Mouse (Mus musculus) heart, embryonic 16.5 days (tissue): Measurements from ENCODE around the gene Slc30a7. TPM values are rescaled to one million over a fixed set of nuclear protein-coding genes. Genes with fewer than 3 reads are reported as not detected.

Source experiments
- ATAC-seq: fragments of 200-750 bp; cut with Nextera tagmentation; replicated peaks from 2 replicates; pipeline ENCODE4 v1.8.0; 2017; ENCODE audit warnings: moderate number of reproducible peaks; ENCODE audit not compliant: insufficient read depth, low FRiP score; ENCODE audit errors: extremely low read depth
- H3K27ac ChIP-seq: fragments of 300-500 bp; sonication (generic); 2 replicates; pipeline ENCODE4 v1.5.1; 2014; ENCODE audit warnings: mild to moderate bottlenecking, low read length, control low read depth, moderate library complexity
- H3K27me3 ChIP-seq: fragments of 300-500 bp; sonication (generic); 2 replicates; pipeline ENCODE4 v1.6.1; 2014; ENCODE audit warnings: low read length, mixed read lengths; ENCODE audit not compliant: control insufficient read depth, insufficient read depth
- H3K36me3 ChIP-seq: fragments of 300-500 bp; sonication (generic); 2 replicates; pipeline ENCODE4 v1.6.1; 2014; ENCODE audit not compliant: control insufficient read depth, insufficient read depth
- H3K4me1 ChIP-seq: fragments of 300-500 bp; sonication (generic); 2 replicates; pipeline ENCODE4 v1.6.1; 2014; ENCODE audit warnings: low read length, mixed read lengths; ENCODE audit not compliant: control insufficient read depth, insufficient read depth
- H3K4me2 ChIP-seq: fragments of 300-500 bp; sonication (generic); 2 replicates; pipeline ENCODE4 v1.6.1; 2014; ENCODE audit warnings: low read depth, mild to moderate bottlenecking, control low read depth, low read length
- H3K4me3 ChIP-seq: fragments of 300-500 bp; sonication (generic); 2 replicates; pipeline ENCODE4 v1.5.1; 2014; ENCODE audit warnings: mild to moderate bottlenecking, control low read depth, low read length
- H3K9ac ChIP-seq: fragments of 300-500 bp; sonication (generic); 2 replicates; pipeline ENCODE4 v1.6.1; 2014; ENCODE audit warnings: low read length, control low read depth
- H3K9me3 ChIP-seq: fragments of 300-500 bp; sonication (generic); replicated peaks from 2 replicates; pipeline ENCODE4 v1.6.1; 2016; ENCODE audit warnings: low read length; ENCODE audit not compliant: control insufficient read depth
- WGBS: fragments of 180-500 bp; shearing (Covaris S2); extraction: QIAGEN DNeasy Blood & Tissue Kit; methylation state at CpG from one replicate; pipeline ENCODE4 v1.1.7; 2014; 5-methylcytosine and 5-hydroxymethylcytosine counted together
- polyA plus RNA-seq: library from polyadenylated mRNA; unstranded; fragments of >200 nt; fragmentation: Nextera tagmentation; extraction: Ambion mirVana; gene quantifications from 2 replicates; pipeline ENCODE4 v1.2.1, GENCODE M21; 2015

Slc30a7 gene
- polyA plus RNA-seq, 1 experiment from 2014 or later = 18.0 TPM

DNA sequence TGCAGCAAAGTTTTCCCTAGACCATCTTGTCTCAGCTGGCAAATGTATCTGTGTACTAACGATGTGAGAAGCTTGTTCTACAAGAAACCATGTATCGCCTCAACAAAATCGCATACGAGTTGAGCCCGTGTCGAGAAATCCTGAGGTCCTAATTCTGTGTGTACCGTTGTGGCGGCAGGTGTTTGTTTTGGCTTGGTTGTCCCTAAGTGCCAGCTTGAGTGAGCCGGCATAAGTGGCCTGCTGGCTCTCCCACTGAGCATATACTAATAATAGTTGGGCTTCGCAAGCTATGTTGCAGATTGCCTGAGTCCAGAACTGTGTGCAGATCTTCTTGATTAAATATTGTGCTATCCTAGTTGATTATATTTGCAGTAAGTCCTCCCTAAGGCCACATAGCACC is 18.5 kb upstream of the Slc30a7 start:
- Histone ChIP-seq H3K9ac (no peak overlapping the region), H3K36me3 (peaks cover 5% of the 10 kb centered on the region; the same call in 1 of the 2 replicates), H3K4me1 (peaks cover 10% of the 10 kb centered on the region), H3K9me3 (no peaks in the 10 kb centered on the region), H3K27ac (no peak overlapping the region), H3K27me3 (no peaks in the 10 kb centered on the region), H3K4me3 (no peak overlapping the region), H3K4me2 (no peak overlapping the region)
- WGBS = 78% methylated on average over 10 of the region's 10 CpGs
- no peak for ATAC-seq

DNA sequence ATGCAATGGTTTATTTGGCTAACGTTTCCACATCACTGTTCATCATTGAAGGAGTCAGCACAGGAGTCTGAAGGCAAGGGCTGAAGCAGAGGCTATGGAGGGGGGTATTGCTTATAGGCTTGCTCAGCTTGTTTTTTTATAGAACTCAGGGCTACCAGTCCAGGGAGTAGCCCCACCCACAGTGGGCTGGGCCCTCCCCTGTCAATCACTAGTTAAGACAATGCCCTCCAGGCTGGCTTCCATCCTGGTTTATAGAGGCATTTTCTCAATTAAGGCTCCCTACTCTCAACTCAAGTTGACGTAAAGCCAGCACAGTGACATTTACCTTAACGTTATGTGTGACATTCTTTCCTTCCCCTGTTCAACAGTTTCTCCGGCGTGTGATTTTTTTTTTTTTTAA is 17.5 kb upstream of the Slc30a7 start:
- no peaks in the 10 kb centered on the region for H3K27me3 ChIP-seq
- H3K27ac ChIP-seq = no peak overlapping the region
- no peak overlapping the region for H3K4me3 ChIP-seq
- H3K4me2 ChIP-seq = no peak overlapping the region
- H3K36me3 ChIP-seq = peaks cover 5% of the 10 kb centered on the region; the same call in 1 of the 2 replicates
- WGBS = 88% methylated on average over 5 of the region's 5 CpGs
- no peaks in the 10 kb centered on the region for H3K9me3 ChIP-seq
- H3K9ac ChIP-seq = no peak overlapping the region
- peaks cover 5% of the 10 kb centered on the region for H3K4me1 ChIP-seq
- ATAC-seq = no peak

DNA sequence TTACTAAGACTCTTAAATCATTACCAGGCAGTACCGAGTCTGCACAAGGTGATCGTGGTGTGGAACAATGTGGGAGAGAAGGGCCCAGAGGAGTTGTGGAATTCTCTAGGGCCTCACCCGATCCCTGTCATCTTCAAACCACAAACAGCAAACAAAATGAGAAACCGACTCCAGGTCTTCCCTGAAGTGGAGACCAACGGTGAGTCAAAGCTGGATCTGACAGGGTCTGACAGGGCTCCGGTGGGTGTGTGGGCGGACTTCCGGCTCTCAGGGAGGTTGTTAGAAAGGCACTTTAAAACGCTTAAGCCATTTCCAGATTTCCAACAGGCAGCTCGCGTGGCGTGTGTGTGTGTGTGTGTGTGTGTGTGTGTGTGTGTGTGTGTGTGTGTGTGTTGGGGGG is 17.0 kb upstream of the Slc30a7 start:
- H3K27me3 ChIP-seq = no peaks in the 10 kb centered on the region
- H3K4me3 ChIP-seq = no peak overlapping the region
- no peak overlapping the region for H3K27ac ChIP-seq
- H3K9ac ChIP-seq = no peak overlapping the region
- peaks cover 5% of the 10 kb centered on the region; the same call in 1 of the 2 replicates for H3K36me3 ChIP-seq
- H3K4me1 ChIP-seq = peaks cover 5% of the 10 kb centered on the region
- no peaks in the 10 kb centered on the region for H3K9me3 ChIP-seq
- WGBS = 78% methylated on average over 12 of the region's 12 CpGs
- no peak overlapping the region for H3K4me2 ChIP-seq
- ATAC-seq = no peak

DNA sequence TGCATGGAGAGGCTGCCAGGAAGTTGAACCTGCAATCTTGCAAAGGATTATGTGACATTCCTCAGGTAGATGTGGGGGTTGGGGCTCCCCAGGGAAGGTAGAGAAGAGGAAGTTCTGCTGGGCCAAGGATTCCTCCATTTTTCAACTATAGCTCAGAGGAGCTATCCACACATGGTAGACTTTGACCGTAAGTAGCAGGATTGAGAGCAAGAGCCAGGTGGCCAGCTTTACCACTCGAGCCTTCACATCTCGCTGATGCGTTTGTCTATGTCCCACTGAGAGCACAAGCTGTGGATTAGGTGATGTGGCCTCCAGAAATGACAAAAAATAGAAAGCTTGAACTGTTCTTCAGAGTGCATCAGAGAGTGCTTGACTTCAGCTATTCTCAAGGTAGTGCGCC is 11.9 kb upstream of the Slc30a7 start:
- WGBS = 86% methylated on average over 5 of the region's 5 CpGs
- no peak overlapping the region for H3K27ac ChIP-seq
- H3K9me3 ChIP-seq = no peaks in the 10 kb centered on the region
- no peak overlapping the region for H3K4me2 ChIP-seq
- H3K27me3 ChIP-seq = no peaks in the 10 kb centered on the region
- H3K4me1 ChIP-seq = no peaks in the 10 kb centered on the region
- H3K36me3 ChIP-seq = no peaks in the 10 kb centered on the region
- H3K9ac ChIP-seq = no peak overlapping the region
- no peak for ATAC-seq
- H3K4me3 ChIP-seq = no peak overlapping the region

DNA sequence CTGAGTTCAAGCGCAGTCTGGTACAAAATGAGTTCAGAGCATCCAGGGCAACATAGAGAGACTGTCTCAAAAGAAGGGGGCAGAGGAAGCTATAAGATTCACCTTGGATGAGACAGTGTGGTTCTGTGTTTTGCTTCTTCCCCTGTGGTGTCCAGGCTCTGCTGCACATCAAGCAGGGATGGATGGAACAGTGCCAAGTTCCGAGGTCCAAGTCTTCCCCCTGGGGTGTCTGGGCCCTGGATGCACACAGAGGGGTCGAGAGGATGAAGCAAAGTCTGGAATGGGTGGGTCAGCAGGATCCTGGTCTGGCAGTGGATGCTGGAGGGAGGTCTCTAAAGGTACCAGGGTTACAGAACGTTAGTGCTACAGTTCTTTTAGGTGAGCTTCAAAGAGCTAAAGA is 11.4 kb upstream of the Slc30a7 start:
- Histone ChIP-seq H3K36me3 (no peaks in the 10 kb centered on the region), H3K9ac (no peak overlapping the region), H3K27me3 (no peaks in the 10 kb centered on the region), H3K27ac (no peak overlapping the region), H3K4me1 (no peaks in the 10 kb centered on the region), H3K9me3 (no peaks in the 10 kb centered on the region), H3K4me3 (no peak overlapping the region), H3K4me2 (no peak overlapping the region)
- no peak for ATAC-seq
- 60% methylated on average over 4 of the region's 4 CpGs for WGBS

DNA sequence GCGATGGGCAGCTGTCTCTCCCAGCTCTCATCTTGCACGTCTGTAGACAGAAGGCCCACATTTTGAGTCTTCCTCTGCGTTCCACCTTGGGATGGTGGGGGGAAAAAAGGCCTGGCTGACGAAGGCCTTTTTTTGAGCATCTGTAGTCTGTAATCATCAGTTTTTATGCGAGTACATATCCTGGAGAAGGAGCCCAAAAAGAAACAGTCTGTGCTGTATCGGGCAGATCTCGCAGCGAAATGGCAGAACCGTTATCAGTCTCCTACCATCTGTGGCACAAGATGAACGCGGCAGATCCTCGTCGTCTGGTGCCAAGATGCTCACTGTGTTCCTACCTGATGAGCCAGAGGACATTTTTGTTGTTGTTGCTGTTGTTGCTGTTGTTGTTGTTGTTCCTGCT is 8.9 kb upstream of the Slc30a7 start:
- no peak for ATAC-seq

DNA sequence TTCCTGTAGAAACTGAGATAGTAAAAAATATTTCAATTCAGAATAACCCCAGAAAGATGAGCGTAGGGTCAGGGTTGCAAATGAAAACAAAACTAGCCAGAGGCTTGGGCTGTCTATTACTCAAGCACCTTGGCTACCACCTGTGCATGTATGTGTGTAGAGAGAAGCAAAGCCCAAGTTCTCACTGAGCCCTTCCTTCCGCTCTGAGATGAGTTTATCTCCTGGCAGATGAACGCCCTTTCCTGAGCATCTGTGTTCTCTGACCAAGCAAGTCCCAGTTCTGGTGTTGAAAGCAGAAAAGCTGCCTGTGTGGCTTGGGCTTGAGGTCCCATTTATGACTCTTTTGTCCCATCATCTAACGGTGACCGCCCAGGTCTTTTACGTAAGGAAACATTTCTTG is 7.7 kb upstream of the Slc30a7 start:
- ATAC-seq = no peak
- Histone ChIP-seq H3K4me2 (no peak overlapping the region), H3K4me3 (no peak overlapping the region), H3K9me3 (no peaks in the 10 kb centered on the region), H3K4me1 (peaks cover 2% of the 10 kb centered on the region; the same call in 1 of the 2 replicates), H3K27ac (no peak overlapping the region), H3K9ac (no peak overlapping the region), H3K36me3 (no peaks in the 10 kb centered on the region), H3K27me3 (no peaks in the 10 kb centered on the region)
- 93% methylated on average over 6 of the region's 6 CpGs for WGBS

More for the DNA sequence above, 8.9 kb upstream of the Slc30a7 start:
- Histone ChIP-seq H3K27me3 (no peaks in the 10 kb centered on the region), H3K36me3 (no peaks in the 10 kb centered on the region), H3K9me3 (no peaks in the 10 kb centered on the region), H3K9ac (no peak overlapping the region; the same call in 1 of the 2 replicates), H3K4me3 (no peak overlapping the region), H3K4me2 (no peak overlapping the region), H3K4me1 (peaks cover 2% of the 10 kb centered on the region; the same call in 1 of the 2 replicates), H3K27ac (no peak overlapping the region)
- 95% methylated on average over 13 of the region's 13 CpGs for WGBS

DNA sequence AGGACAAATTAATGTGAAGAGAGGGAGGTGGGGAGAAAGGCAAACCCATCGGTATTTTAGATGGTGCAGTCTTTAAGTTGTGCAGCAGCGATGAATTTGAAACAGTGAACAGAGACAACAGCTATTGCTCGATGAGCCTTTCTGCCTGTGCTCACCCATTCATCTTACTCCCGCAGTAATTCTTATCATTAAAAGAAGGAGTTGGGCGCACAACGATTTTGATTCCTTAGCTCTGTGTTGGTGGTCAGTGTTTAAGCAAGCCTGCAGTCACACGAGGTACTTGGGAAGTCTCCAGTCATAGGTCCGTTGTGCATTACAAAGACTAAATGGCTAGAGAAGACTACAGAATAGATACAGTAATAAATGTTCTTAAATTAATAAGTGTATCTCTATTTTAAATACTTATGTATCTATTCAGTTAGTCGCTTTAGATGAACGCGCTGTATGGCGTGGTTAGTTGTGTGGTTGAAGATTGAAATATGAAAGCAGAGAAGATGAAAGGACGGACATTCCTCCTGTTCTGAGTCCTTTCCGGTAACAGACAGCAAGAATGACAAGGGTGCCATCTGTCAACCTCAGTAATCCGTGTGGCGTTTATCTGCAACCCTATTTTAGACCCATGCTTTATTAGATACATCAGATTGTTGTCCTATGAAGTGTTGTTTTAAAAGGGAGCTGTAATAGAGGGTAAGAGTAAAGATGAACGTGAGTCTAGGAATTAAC is 2.6 kb upstream of the Slc30a7 start:
- Histone ChIP-seq H3K9ac (no peak overlapping the region), H3K27ac (no peak overlapping the region), H3K4me3 (no peak overlapping the region), H3K4me1 (peaks cover 18% of the 10 kb centered on the region), H3K4me2 (no peak overlapping the region), H3K9me3 (no peaks in the 10 kb centered on the region), H3K27me3 (no peaks in the 10 kb centered on the region), H3K36me3 (0 out of 2 replicates have a peak, but pooled peaks cover 2% of the 10 kb centered on the region)
- ATAC-seq = no peak
- WGBS = 83% methylated on average over 17 of the region's 17 CpGs

DNA sequence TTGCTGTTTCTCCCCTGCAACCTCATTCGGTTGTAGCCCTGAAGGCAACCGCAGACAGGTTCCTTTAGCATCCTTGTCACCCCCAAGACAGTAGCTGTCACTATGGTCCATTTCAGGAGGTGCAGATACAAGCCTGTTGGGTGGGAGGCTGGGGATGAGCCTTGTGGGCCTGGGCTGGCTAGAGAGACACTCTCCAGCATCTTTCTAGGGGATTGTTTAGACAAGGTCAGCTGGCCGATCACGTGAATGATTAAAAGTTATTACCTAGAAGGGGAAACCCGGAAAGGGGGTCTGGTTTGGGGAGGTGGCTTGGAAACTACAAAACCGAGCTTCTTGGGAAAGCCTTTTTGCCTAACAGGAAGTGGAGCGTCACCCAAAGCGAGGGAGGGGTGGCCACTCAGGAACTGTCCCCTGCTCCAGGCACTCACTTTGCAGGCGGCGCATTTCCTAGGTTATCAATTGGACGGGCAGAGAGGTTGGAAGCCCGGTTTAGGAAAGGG is 785 bp upstream of the Slc30a7 start:
- peaks cover 18% of the 10 kb centered on the region for H3K4me1 ChIP-seq
- no peaks in the 10 kb centered on the region for H3K27me3 ChIP-seq
- H3K4me3 ChIP-seq = peak overlapping the region; percentile 98
- H3K9ac ChIP-seq = peak overlapping the region; percentile 97
- peaks cover 4% of the 10 kb centered on the region; the same call in 1 of the 2 replicates for H3K36me3 ChIP-seq
- peak overlapping the region; percentile 86 for H3K27ac ChIP-seq
- 0% methylated on average over 12 of the region's 12 CpGs for WGBS
- peak overlapping the region; percentile 99 for H3K4me2 ChIP-seq
- no peaks in the 10 kb centered on the region for H3K9me3 ChIP-seq
- ATAC-seq = peak; percentile 32
